Mouse (Mus musculus): ENCODE measurements around the gene Ctbp2. TPM values are rescaled to one million over a fixed set of nuclear protein-coding genes. Genes with fewer than 3 reads are reported as not detected.

Ctbp2 gene
- total RNA-seq, 2 experiments from 2014 or later, result 35.8 to 35.9 TPM

DNA sequence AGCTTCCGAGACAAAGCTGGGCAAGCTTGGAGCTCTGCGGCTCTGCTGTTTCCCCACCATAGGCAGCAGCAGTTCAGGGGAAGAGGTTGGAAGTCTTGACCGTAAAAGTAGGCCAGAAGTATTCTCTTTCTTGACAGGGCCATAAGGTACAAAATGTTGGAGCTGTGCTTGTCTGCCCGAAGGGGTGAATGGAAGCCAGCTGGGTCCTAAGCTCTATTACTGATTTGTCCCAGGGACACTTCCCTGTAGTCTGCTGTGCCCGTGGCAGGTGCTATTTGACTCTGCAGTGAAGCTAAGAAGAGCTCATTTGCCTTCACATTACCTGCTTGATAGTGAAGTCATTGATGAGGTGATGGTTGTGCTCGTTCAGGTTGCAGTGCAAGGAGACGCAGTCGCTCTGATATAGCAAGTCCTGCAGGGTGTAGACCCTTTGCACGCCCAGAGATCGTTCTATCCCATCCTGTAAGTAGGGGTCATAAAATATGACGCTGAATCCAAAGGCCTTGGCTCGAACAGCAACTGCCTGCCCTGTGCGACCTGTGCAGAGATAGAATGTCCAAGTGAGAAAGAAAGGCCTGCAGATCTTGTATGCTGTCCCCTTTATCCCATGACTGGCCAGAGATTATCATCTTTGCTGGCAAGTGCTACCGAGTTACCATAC, 132.8 kb downstream of the Ctbp2 start:
- intact Hi-C loops (cut with DNase I), result no loop called here
- DNase-seq, result no peak

DNA sequence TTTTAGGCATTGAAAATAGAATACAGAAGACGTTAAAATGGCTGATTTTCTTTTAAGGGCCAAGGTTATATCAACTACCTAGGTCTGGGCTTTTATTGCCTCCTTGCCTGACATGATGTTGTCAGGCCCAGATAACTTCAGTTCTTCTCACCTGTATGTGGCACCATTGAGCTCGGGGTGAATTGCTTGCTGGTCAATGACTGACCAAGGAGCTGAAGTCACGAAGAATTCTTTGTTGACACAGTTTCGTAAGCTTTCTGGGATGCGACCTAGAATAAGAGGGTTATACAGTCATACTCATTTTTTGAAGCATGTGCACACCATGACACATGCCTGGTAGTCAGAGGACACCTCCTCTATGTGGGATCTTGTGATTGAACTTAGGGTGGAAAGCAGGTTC, 134.3 kb downstream of the Ctbp2 start:
- DNase-seq, result no peak

GRCm38 (mm10) chr7:132982639-132983038, 141.5 kb downstream of the Ctbp2 start:
- DNase-seq, result no peak
- intact Hi-C loops (cut with DNase I), result no loop called here

More for the DNA sequence above, 134.3 kb downstream of the Ctbp2 start:
- intact Hi-C loops (cut with DNase I), result no loop called here

GRCm38 (mm10) chr7:132977981-132978380, 146.2 kb downstream of the Ctbp2 start:
- no peak for DNase-seq
- intact Hi-C loops (cut with DNase I), result no loop called here

- intact Hi-C loops (cut with DNase I), result no loop called here
- DNase-seq, result no peak
These were observed 148.1 kb downstream of the Ctbp2 start for GRCm38 (mm10) chr7:132976079-132976478.

GRCm38 (mm10) chr7:132972079-132972478, 152.1 kb downstream of the Ctbp2 start:
- DNase-seq, result no peak
- intact Hi-C loops (cut with DNase I), result no loop called here

- DNase-seq, result no peak
- intact Hi-C loops (cut with DNase I), result no loop called here
These were observed 158.4 kb downstream of the Ctbp2 start for GRCm38 (mm10) chr7:132965707-132966106.

- intact Hi-C loops (cut with DNase I), result no loop called here
- DNase-seq, result no peak
These were observed 159.8 kb downstream of the Ctbp2 start for GRCm38 (mm10) chr7:132964395-132964794.

- intact Hi-C loops (cut with DNase I), result no loop called here
- no peak for DNase-seq
These were observed 173.5 kb downstream of the Ctbp2 start for GRCm38 (mm10) chr7:132950613-132951012.

- intact Hi-C loops (cut with DNase I), result no loop called here
- DNase-seq, result no peak
These were observed 174.2 kb downstream of the Ctbp2 start for GRCm38 (mm10) chr7:132949968-132950367.

DNA sequence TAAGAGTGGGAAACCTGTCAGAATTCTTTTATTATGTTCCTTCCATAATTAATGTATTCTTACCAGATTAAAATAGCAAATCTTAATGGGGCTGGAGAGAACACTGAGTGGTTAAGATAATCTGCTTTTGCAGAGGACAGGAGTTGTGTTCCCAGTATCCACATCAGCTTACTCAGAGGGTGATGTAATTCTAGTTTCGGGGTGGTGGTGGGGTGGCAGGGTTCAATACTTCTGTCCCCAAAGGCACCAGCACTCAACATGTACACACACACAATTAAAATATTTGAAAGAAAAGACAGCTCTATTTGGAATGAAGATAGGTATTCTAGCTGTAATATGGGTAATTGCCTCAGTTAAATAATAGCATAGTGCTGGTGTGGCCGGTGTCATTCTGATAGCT, 183.6 kb downstream of the Ctbp2 start:
- DNase-seq, result no peak
- intact Hi-C loops (cut with DNase I), result no loop called here

GRCm38 (mm10) chr7:132939118-132939517, 185.0 kb downstream of the Ctbp2 start:
- intact Hi-C loops (cut with DNase I), result no loop called here
- DNase-seq, result no peak

Other genes starting within 250 kb of the Ctbp2 start
- 10 to 100 TPM; 31.0 to 31.5 TPM for gene Zranb1, start 193.2 kb downstream of the Ctbp2 start, total RNA-seq (2021)
- gene Fgfr2, start 1.0 kb downstream of the Ctbp2 start, total RNA-seq (2021), result 1 to 10 TPM; 2.1 to 3.9 TPM

Measured in heart, postnatal 14 days (tissue).